Mouse (Mus musculus) adrenal gland (tissue): ENCODE data around the gene Ppp1r12a.
"Not testable (repeated sequence)": the region's sequence is repeated elsewhere in the genome, so short reads cannot be mapped to it uniquely, and the experiment has no call there.

ENCODE experiments used
- intact Hi-C: fragments of 180-260 bp; cut with DNase I; formaldehyde crosslinking; loops from one replicate; pipeline ENCODE4 v1.15.1; 2025

Ppp1r12a gene

GRCm38 (mm10) chr10:108196124-108196523, 34.1 kb downstream of the Ppp1r12a start:
- intact Hi-C loops: no loop called here

GRCm38 (mm10) chr10:108197498-108197897, 35.5 kb downstream of the Ppp1r12a start:
- intact Hi-C loops: no loop called here

GRCm38 (mm10) chr10:108198945-108199344, 37.0 kb downstream of the Ppp1r12a start:
- intact Hi-C loops: no loop called here

- intact Hi-C loops: no loop called here
These were observed 40.1 kb downstream of the Ppp1r12a start for GRCm38 (mm10) chr10:108202126-108202525.

GRCm38 (mm10) chr10:108203440-108203839, 41.4 kb downstream of the Ppp1r12a start:
- intact Hi-C loops: no loop called here

- intact Hi-C loops: no loop called here
These were observed 47.4 kb downstream of the Ppp1r12a start for GRCm38 (mm10) chr10:108209396-108209795.

GRCm38 (mm10) chr10:108224413-108224812, 62.4 kb downstream of the Ppp1r12a start:
- intact Hi-C loops: no loop called here

- intact Hi-C loops: no loop called here
These were observed 75.1 kb downstream of the Ppp1r12a start for GRCm38 (mm10) chr10:108237049-108237448.

GRCm38 (mm10) chr10:108239061-108239460, 77.1 kb downstream of the Ppp1r12a start:
- intact Hi-C loops: no loop called here

- intact Hi-C loops: loop anchor here (10.0 kb wide), 2 partner anchors 316 to 396 kb away; no protein-coding TSS in a partner anchor
These were observed 88.7 kb downstream of the Ppp1r12a start for GRCm38 (mm10) chr10:108250710-108251109.

- intact Hi-C loops: loop anchor here (10.0 kb wide), 2 partner anchors 316 to 396 kb away; no protein-coding TSS in a partner anchor
These were observed 89.2 kb downstream of the Ppp1r12a start for GRCm38 (mm10) chr10:108251181-108251580.

GRCm38 (mm10) chr10:108255812-108256376, 93.9 kb downstream of the Ppp1r12a start:
- intact Hi-C loops: loop anchor here (10.0 kb wide), 2 partner anchors 321 to 401 kb away; no protein-coding TSS in a partner anchor

- intact Hi-C loops: no loop called here
These were observed 98.9 kb downstream of the Ppp1r12a start for GRCm38 (mm10) chr10:108260931-108261330.

GRCm38 (mm10) chr10:108264641-108265040, 102.6 kb downstream of the Ppp1r12a start:
- intact Hi-C loops: no loop called here

GRCm38 (mm10) chr10:108271201-108271600, 109.2 kb downstream of the Ppp1r12a start:
- intact Hi-C loops: no loop called here

- intact Hi-C loops: no loop called here
These were observed 114.7 kb downstream of the Ppp1r12a start for GRCm38 (mm10) chr10:108276678-108277077.

GRCm38 (mm10) chr10:108277198-108277597, 115.2 kb downstream of the Ppp1r12a start:
- intact Hi-C loops: no loop called here

GRCm38 (mm10) chr10:108281099-108281498, 119.1 kb downstream of the Ppp1r12a start:
- intact Hi-C loops: not testable (repeated sequence)

- intact Hi-C loops: no loop called here
These were observed 120.4 kb downstream of the Ppp1r12a start for GRCm38 (mm10) chr10:108282351-108282750.

- intact Hi-C loops: no loop called here
These were observed 121.4 kb downstream of the Ppp1r12a start for GRCm38 (mm10) chr10:108283418-108283817.

GRCm38 (mm10) chr10:108283837-108284236, 121.8 kb downstream of the Ppp1r12a start:
- intact Hi-C loops: no loop called here

GRCm38 (mm10) chr10:108284445-108284844, 122.5 kb downstream of the Ppp1r12a start:
- intact Hi-C loops: no loop called here

GRCm38 (mm10) chr10:108284977-108285376, 123.0 kb downstream of the Ppp1r12a start:
- intact Hi-C loops: no loop called here
